Mouse (Mus musculus) T-helper 2 cell (primary cell): ENCODE measurements around the gene Slc6a19.
"Not testable (repeated sequence)": the region's sequence is repeated elsewhere in the genome, so short reads cannot be mapped to it uniquely, and the experiment has no call there.

Experiments
- in situ Hi-C: fragments of 300-600 bp; cut with MboI, MseI; formaldehyde crosslinking; loops from one replicate; pipeline ENCODE4 v1.15.1; 2025; ENCODE audit warnings: high pct_unique_total_duplicates

Gene Slc6a19

GRCm38 (mm10) chr13:73704694-73705325 lies at the start of gene Slc6a19:
TSS of gene Slc6a19 (minus strand) at chr13:73704865.
- in situ Hi-C loops, result no loop called here

GRCm38 (mm10) chr13:73751284-73751683 lies 46.6 kb upstream of the Slc6a19 start:
- in situ Hi-C loops, result no loop called here

GRCm38 (mm10) chr13:73750435-73750834 lies 45.8 kb upstream of the Slc6a19 start:
- in situ Hi-C loops, result no loop called here

GRCm38 (mm10) chr13:73748663-73749440 lies 44.2 kb upstream of the Slc6a19 start:
- in situ Hi-C loops, result no loop called here

- in situ Hi-C loops, result no loop called here
These were observed 39.0 kb upstream of the Slc6a19 start for GRCm38 (mm10) chr13:73743662-73744061.

GRCm38 (mm10) chr13:73742944-73743343 lies 38.3 kb upstream of the Slc6a19 start:
- in situ Hi-C loops, result no loop called here

- in situ Hi-C loops, result not testable (repeated sequence)
These were observed 35.8 kb upstream of the Slc6a19 start for GRCm38 (mm10) chr13:73740399-73740944.

GRCm38 (mm10) chr13:73736943-73737342 lies 32.3 kb upstream of the Slc6a19 start:
- in situ Hi-C loops, result no loop called here

GRCm38 (mm10) chr13:73735928-73736327 lies 31.3 kb upstream of the Slc6a19 start:
- in situ Hi-C loops, result no loop called here

- in situ Hi-C loops, result no loop called here
These were observed 30.6 kb upstream of the Slc6a19 start for GRCm38 (mm10) chr13:73735270-73735669.

- in situ Hi-C loops, result no loop called here
These were observed 29.7 kb upstream of the Slc6a19 start for GRCm38 (mm10) chr13:73734379-73734778.

- in situ Hi-C loops, result no loop called here
These were observed 28.4 kb upstream of the Slc6a19 start, which contains the start of gene Slc12a7 for GRCm38 (mm10) chr13:73732742-73733700. TSS of gene Slc12a7 (plus strand) at chr13:73733094.

GRCm38 (mm10) chr13:73732235-73732634 lies 27.6 kb upstream of the Slc6a19 start:
- in situ Hi-C loops, result no loop called here

- in situ Hi-C loops, result no loop called here
These were observed 26.2 kb upstream of the Slc6a19 start for GRCm38 (mm10) chr13:73730913-73731312.

GRCm38 (mm10) chr13:73728633-73729032 lies 24.0 kb upstream of the Slc6a19 start:
- in situ Hi-C loops, result loop anchor here (5.0 kb wide), 2 partner anchors 44 to 179 kb away; no protein-coding TSS in a partner anchor

GRCm38 (mm10) chr13:73727621-73728025 lies 23.0 kb upstream of the Slc6a19 start:
- in situ Hi-C loops, result loop anchor here (5.0 kb wide), 2 partner anchors 45 to 180 kb away; no protein-coding TSS in a partner anchor

- in situ Hi-C loops, result loop anchor here (5.0 kb wide), 2 partner anchors 47 to 182 kb away; no protein-coding TSS in a partner anchor
These were observed 20.6 kb upstream of the Slc6a19 start for GRCm38 (mm10) chr13:73725315-73725714.

- in situ Hi-C loops, result loop anchor here (5.0 kb wide), 1 partner anchor 99 kb away; no protein-coding TSS in a partner anchor
These were observed 18.5 kb upstream of the Slc6a19 start for GRCm38 (mm10) chr13:73723081-73723668.

GRCm38 (mm10) chr13:73720241-73720640 lies 15.6 kb upstream of the Slc6a19 start:
- in situ Hi-C loops, result loop anchor here (5.0 kb wide), 1 partner anchor 102 kb away; no protein-coding TSS in a partner anchor

- in situ Hi-C loops, result no loop called here
These were observed 13.6 kb upstream of the Slc6a19 start for GRCm38 (mm10) chr13:73718225-73718624.

GRCm38 (mm10) chr13:73714020-73714419 lies 9.4 kb upstream of the Slc6a19 start:
- in situ Hi-C loops, result no loop called here
